Mouse (Mus musculus) neural tube, embryonic 13.5 days (tissue): Measurements from ENCODE around the gene Catsper1. TPM values are rescaled to one million over a fixed set of nuclear protein-coding genes. Genes with fewer than 3 reads are reported as not detected.
"Not testable (repeated sequence)": the region's sequence is repeated elsewhere in the genome, so short reads cannot be mapped to it uniquely, and the experiment has no call there.

Source experiments
- ATAC-seq: fragments of 200-750 bp; cut with Nextera tagmentation; 2 replicates; pipeline ENCODE4 v1.8.0; 2017; ENCODE audit warnings: low read depth, mild to moderate bottlenecking, moderate TSS enrichment, moderate library complexity
- H3K27ac ChIP-seq: fragments of 300-500 bp; sonication (generic); replicated peaks from 2 replicates; pipeline ENCODE4 v1.5.1; 2015; ENCODE audit warnings: moderate library complexity, mild to moderate bottlenecking, inconsistent platforms
- H3K27me3 ChIP-seq: fragments of 300-500 bp; sonication (generic); 2 replicates; pipeline ENCODE4 v1.6.1; 2015; ENCODE audit warnings: mild to moderate bottlenecking, inconsistent platforms
- H3K36me3 ChIP-seq: fragments of 300-500 bp; sonication (generic); 2 replicates; pipeline ENCODE4 v1.6.1; 2015; ENCODE audit warnings: mild to moderate bottlenecking, inconsistent platforms
- H3K4me1 ChIP-seq: fragments of 300-500 bp; sonication (generic); replicated peaks from 2 replicates; pipeline ENCODE4 v1.6.1; 2015; ENCODE audit warnings: inconsistent platforms
- H3K4me2 ChIP-seq: fragments of 300-500 bp; sonication (generic); 2 replicates; pipeline ENCODE4 v1.6.1; 2015; ENCODE audit warnings: inconsistent platforms, mild to moderate bottlenecking, moderate library complexity
- H3K4me3 ChIP-seq: fragments of 300-500 bp; sonication (generic); 2 replicates; pipeline ENCODE4 v1.5.1; 2015; ENCODE audit warnings: mild to moderate bottlenecking, inconsistent platforms
- H3K9ac ChIP-seq: fragments of 300-500 bp; sonication (generic); 2 replicates; pipeline ENCODE4 v1.6.1; 2015; ENCODE audit warnings: moderate library complexity, mild to moderate bottlenecking, inconsistent platforms
- H3K9me3 ChIP-seq: fragments of 300-500 bp; sonication (generic); 2 replicates; pipeline ENCODE4 v1.6.1; 2016; ENCODE audit warnings: inconsistent platforms
- WGBS: fragments of 180-500 bp; shearing (Covaris S2); methylation state at CpG from one replicate; pipeline ENCODE4 v1.1.7; 2015; 5-methylcytosine and 5-hydroxymethylcytosine counted together
- polyA plus RNA-seq: library from polyadenylated mRNA; unstranded; fragments of >200 nt; fragmentation: Nextera tagmentation; extraction: Ambion mirVana; gene quantifications from 2 replicates; pipeline ENCODE4 v1.2.1, GENCODE M21; 2015

The Catsper1 gene
- polyA plus RNA-seq, 1 experiment from 2014 or later, result not detected

GRCm38 (mm10) chr19:5323801-5324200, 11.7 kb upstream of the Catsper1 start:
- Histone ChIP-seq H3K4me3 (no peak overlapping the region), H3K9ac (no peak overlapping the region), H3K4me1 (no peaks in the 10 kb centered on the region), H3K4me2 (no peak overlapping the region), H3K27ac (no peak overlapping the region), H3K27me3 (no peaks in the 10 kb centered on the region), H3K36me3 (no peaks in the 10 kb centered on the region), H3K9me3 (no peaks in the 10 kb centered on the region)
- WGBS, result 63% methylated on average over 17 of the region's 17 CpGs
- ATAC-seq, result no peak

- Histone ChIP-seq H3K27ac (no peak overlapping the region), H3K4me2 (no peak overlapping the region)
Measured at GRCm38 (mm10) chr19:5327970-5328369, 7.6 kb upstream of the Catsper1 start.

GRCm38 (mm10) chr19:5334741-5335140, 800 bp upstream of the Catsper1 start:
- H3K9ac ChIP-seq, result no peak overlapping the region
- H3K4me1 ChIP-seq, result no peaks in the 10 kb centered on the region
- no peaks in the 10 kb centered on the region for H3K9me3 ChIP-seq
- no peaks in the 10 kb centered on the region for H3K36me3 ChIP-seq
- 72% methylated on average over 5 of the region's 5 CpGs for WGBS
- no peak overlapping the region for H3K27ac ChIP-seq
- ATAC-seq, result no peak
- no peaks in the 10 kb centered on the region for H3K27me3 ChIP-seq
- H3K4me3 ChIP-seq, result no peak overlapping the region
- no peak overlapping the region for H3K4me2 ChIP-seq

More at GRCm38 (mm10) chr19:5327970-5328369, 7.6 kb upstream of the Catsper1 start:
- no peaks in the 10 kb centered on the region for H3K36me3 ChIP-seq
- H3K9me3 ChIP-seq, result no peaks in the 10 kb centered on the region
- no peaks in the 10 kb centered on the region for H3K4me1 ChIP-seq
- no peaks in the 10 kb centered on the region for H3K27me3 ChIP-seq
- 73% methylated on average over 19 of the region's 19 CpGs for WGBS
- ATAC-seq, result no peak
- no peak overlapping the region for H3K9ac ChIP-seq
- H3K4me3 ChIP-seq, result no peak overlapping the region

GRCm38 (mm10) chr19:5337975-5338374, 2.4 kb downstream of the Catsper1 start:
- no peaks in the 10 kb centered on the region for H3K9me3 ChIP-seq
- no peak overlapping the region for H3K9ac ChIP-seq
- no peak overlapping the region for H3K4me2 ChIP-seq
- no peaks in the 10 kb centered on the region for H3K27me3 ChIP-seq
- H3K4me1 ChIP-seq, result no peaks in the 10 kb centered on the region
- no peaks in the 10 kb centered on the region for H3K36me3 ChIP-seq
- 22% methylated on average over 5 of the region's 5 CpGs for WGBS
- no peak overlapping the region for H3K27ac ChIP-seq
- no peak overlapping the region for H3K4me3 ChIP-seq
- ATAC-seq, result no peak

GRCm38 (mm10) chr19:5341360-5341759, 5.8 kb downstream of the Catsper1 start:
- no peak overlapping the region for H3K27ac ChIP-seq
- H3K9ac ChIP-seq, result no peak overlapping the region
- no peaks in the 10 kb centered on the region for H3K9me3 ChIP-seq
- H3K36me3 ChIP-seq, result no peaks in the 10 kb centered on the region
- no peak for ATAC-seq
- no peaks in the 10 kb centered on the region for H3K4me1 ChIP-seq
- 90% methylated on average over 7 of the region's 7 CpGs for WGBS
- H3K4me2 ChIP-seq, result no peak overlapping the region
- H3K4me3 ChIP-seq, result no peak overlapping the region
- H3K27me3 ChIP-seq, result no peaks in the 10 kb centered on the region

GRCm38 (mm10) chr19:5345297-5346131, 10.0 kb downstream of the Catsper1 start:
- Histone ChIP-seq H3K4me2 (no peak overlapping the region), H3K9ac (no peak overlapping the region), H3K27me3 (peaks cover 5% of the 10 kb centered on the region; the same call in 1 of the 2 replicates), H3K9me3 (no peaks in the 10 kb centered on the region), H3K4me1 (peaks cover 7% of the 10 kb centered on the region), H3K27ac (no peak overlapping the region), H3K4me3 (no peak overlapping the region), H3K36me3 (no peaks in the 10 kb centered on the region)
- no peak for ATAC-seq
- 81% methylated on average over 6 of the region's 6 CpGs for WGBS

GRCm38 (mm10) chr19:5348064-5348463, 12.5 kb downstream of the Catsper1 start:
- peaks cover 5% of the 10 kb centered on the region; the same call in 1 of the 2 replicates for H3K27me3 ChIP-seq
- H3K4me3 ChIP-seq, result no peak overlapping the region
- WGBS, result 83% methylated on average over 6 of the region's 6 CpGs
- ATAC-seq, result no peak
- peaks cover 7% of the 10 kb centered on the region for H3K4me1 ChIP-seq
- H3K4me2 ChIP-seq, result no peak overlapping the region
- H3K9me3 ChIP-seq, result no peaks in the 10 kb centered on the region
- H3K27ac ChIP-seq, result no peak overlapping the region
- no peak overlapping the region for H3K9ac ChIP-seq
- H3K36me3 ChIP-seq, result no peaks in the 10 kb centered on the region

- Histone ChIP-seq H3K4me3 (peak overlapping the region; percentile 41), H3K27ac (no peak overlapping the region), H3K4me2 (peak overlapping the region; percentile 66), H3K9ac (peak overlapping the region; percentile 80), H3K27me3 (peaks cover 5% of the 10 kb centered on the region; the same call in 1 of the 2 replicates), H3K9me3 (no peaks in the 10 kb centered on the region), H3K36me3 (no peaks in the 10 kb centered on the region), H3K4me1 (peaks cover 7% of the 10 kb centered on the region)
- 6% methylated on average over 34 of the region's 34 CpGs for WGBS
- ATAC-seq, result peak; percentile 53; the same call in 1 of the 2 replicates
Measured at GRCm38 (mm10) chr19:5348526-5349501, 13.3 kb downstream of the Catsper1 start.

- not testable (repeated sequence) for H3K4me1 ChIP-seq, H3K27me3 ChIP-seq, H3K27ac ChIP-seq, H3K9me3 ChIP-seq, H3K36me3 ChIP-seq, ATAC-seq
- Histone ChIP-seq H3K4me3 (peak within 1 kb of the TSS; percentile 41), H3K4me2 (peak within 1 kb of the TSS; percentile 66), H3K9ac (peak within 1 kb of the TSS; percentile 80)
- WGBS, result 61% methylated on average over 6 of the region's 6 CpGs
Measured at GRCm38 (mm10) chr19:5349502-5349873, 13.9 kb downstream of the Catsper1 start, which contains the start of gene Cst6. TSS of gene Cst6 (minus strand) at chr19:5349574.

- no peak for ATAC-seq
- H3K9me3 ChIP-seq, result no peaks in the 10 kb centered on the region
- WGBS, result 76% methylated on average over 2 of the region's 2 CpGs
- H3K27ac ChIP-seq, result no peak overlapping the region
- peaks cover 5% of the 10 kb centered on the region; the same call in 1 of the 2 replicates for H3K27me3 ChIP-seq
- H3K4me1 ChIP-seq, result peaks cover 7% of the 10 kb centered on the region
- H3K9ac ChIP-seq, result no peak overlapping the region
- no peaks in the 10 kb centered on the region for H3K36me3 ChIP-seq
- no peak overlapping the region for H3K4me3 ChIP-seq
- no peak overlapping the region for H3K4me2 ChIP-seq
Measured at GRCm38 (mm10) chr19:5353609-5354008, 18.1 kb downstream of the Catsper1 start.

- ATAC-seq, result no peak
Measured at GRCm38 (mm10) chr19:5356080-5356479, 20.5 kb downstream of the Catsper1 start.

GRCm38 (mm10) chr19:5362186-5362585, 26.6 kb downstream of the Catsper1 start:
- no peaks in the 10 kb centered on the region for H3K27me3 ChIP-seq
- H3K36me3 ChIP-seq, result peaks cover 17% of the 10 kb centered on the region
- 80% methylated on average over 2 of the region's 2 CpGs for WGBS
- no peak overlapping the region for H3K4me2 ChIP-seq
- H3K27ac ChIP-seq, result no peak overlapping the region
- H3K9ac ChIP-seq, result no peak overlapping the region
- no peak for ATAC-seq
- H3K9me3 ChIP-seq, result no peaks in the 10 kb centered on the region
- peaks cover 14% of the 10 kb centered on the region for H3K4me1 ChIP-seq
- no peak overlapping the region for H3K4me3 ChIP-seq

More at GRCm38 (mm10) chr19:5356080-5356479, 20.5 kb downstream of the Catsper1 start:
- Histone ChIP-seq H3K4me2 (no peak overlapping the region), H3K9ac (no peak overlapping the region), H3K27ac (no peak overlapping the region), H3K9me3 (no peaks in the 10 kb centered on the region), H3K36me3 (no peaks in the 10 kb centered on the region), H3K4me1 (no peaks in the 10 kb centered on the region), H3K27me3 (no peaks in the 10 kb centered on the region), H3K4me3 (no peak overlapping the region)
- WGBS, result no CpG with 5 or more reads among the region's 1 CpGs
